Mouse (Mus musculus): ENCODE data around the gene Casp8ap2.

Casp8ap2 gene

GRCm38 (mm10) chr4:32669825-32670224 is 54.6 kb downstream of the Casp8ap2 start:
- no peak for DNase-seq

DNA sequence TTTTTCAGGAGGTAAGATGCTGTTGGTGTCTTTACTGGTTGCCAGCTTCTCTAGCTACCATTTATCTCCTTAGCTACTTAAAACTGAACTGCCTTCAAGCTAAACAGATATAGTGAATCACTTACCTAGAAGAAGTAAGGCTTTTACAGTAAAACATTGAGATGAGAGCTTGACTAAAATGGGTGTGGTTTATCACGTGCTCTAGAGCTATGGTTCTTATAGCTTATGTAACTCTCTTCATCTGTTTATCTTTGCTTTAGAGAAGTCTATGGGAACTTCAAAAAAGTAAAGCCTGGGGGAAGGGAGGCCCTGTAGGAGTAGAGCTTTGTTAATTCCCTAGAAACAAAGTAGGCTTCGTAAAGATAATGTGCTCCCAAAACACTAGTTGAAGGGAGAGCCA is 58.8 kb downstream of the Casp8ap2 start:
- DNase-seq = no peak

- no peak for DNase-seq
These were observed 62.2 kb downstream of the Casp8ap2 start for GRCm38 (mm10) chr4:32677471-32677870.

GRCm38 (mm10) chr4:32680843-32681242 is 65.6 kb downstream of the Casp8ap2 start:
- DNase-seq = no peak

DNA sequence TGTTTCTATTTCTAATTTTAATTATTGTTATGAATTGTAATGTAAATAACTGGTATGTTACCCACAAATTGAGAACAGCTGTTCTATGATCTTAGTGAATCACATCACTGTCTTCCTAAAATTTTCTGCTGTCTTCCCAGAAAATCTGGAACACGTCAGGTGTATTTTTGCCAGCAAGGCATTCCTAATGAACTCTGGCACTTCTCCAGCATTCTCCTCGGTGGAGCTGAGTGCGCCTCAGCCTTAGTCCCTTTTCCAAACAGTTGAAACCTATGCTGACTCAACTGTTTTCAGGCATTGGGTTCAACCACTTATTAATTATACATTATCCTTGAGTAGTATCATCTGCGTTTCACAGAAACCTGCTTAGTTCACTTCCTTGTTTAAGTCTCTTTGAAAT is 67.2 kb downstream of the Casp8ap2 start:
- DNase-seq = no peak

- DNase-seq = no peak
These were observed 67.9 kb downstream of the Casp8ap2 start for GRCm38 (mm10) chr4:32683061-32683582.

Data from right cerebral cortex, postnatal 25 days (tissue).